Mouse (Mus musculus) G1E (cell line): ENCODE measurements around the gene Dhrs1. TPM values are rescaled to one million over a fixed set of nuclear protein-coding genes. Genes with fewer than 3 reads are reported as not detected.

ENCODE experiments used
- ATAC-seq: 2 replicates; pipeline ENCODE4 v1.8.0; 2016; ENCODE audit warnings: mild to moderate bottlenecking; ENCODE audit not compliant: insufficient number of reproducible peaks, poor library complexity, low FRiP score, severe bottlenecking; ENCODE audit errors: extremely low read depth
- DNase-seq: peaks from one replicate; pipeline ENCODE4 v3.0.0; 2012; ENCODE audit warnings: low spot score
- H3K27me3 ChIP-seq: 2 replicates; pipeline ENCODE4 v1.6.1; 2012; ENCODE audit warnings: mild to moderate bottlenecking, low read length, inconsistent platforms; ENCODE audit not compliant: insufficient read depth
- H3K36me3 ChIP-seq: replicated peaks from 2 replicates; pipeline ENCODE3; 2012; ENCODE audit warnings: mild to moderate bottlenecking, inconsistent platforms
- H3K4me1 ChIP-seq: 2 replicates; pipeline ENCODE4 v1.6.1; 2012; ENCODE audit warnings: low read depth, low read length, inconsistent platforms, mixed read lengths; ENCODE audit not compliant: insufficient read depth
- H3K4me3 ChIP-seq: 2 replicates; pipeline ENCODE4 v1.5.1; 2012; ENCODE audit warnings: low read depth, mild to moderate bottlenecking, inconsistent platforms, low read length, moderate library complexity, mixed read lengths
- H3K9me3 ChIP-seq: replicated peaks from 2 replicates; pipeline ENCODE4 v1.6.1; 2012; ENCODE audit warnings: inconsistent platforms
- CTCF ChIP-seq: IDR thresholded peaks from 2 replicates; pipeline ENCODE4 v1.5.1; 2012; ENCODE audit warnings: low read depth, low read length, inconsistent platforms, mixed read lengths
- GATA1 ChIP-seq: IDR thresholded peaks from 2 replicates; pipeline ENCODE4 v1.6.1; 2012; ENCODE audit warnings: borderline replicate concordance, low read length, inconsistent platforms, mixed read lengths
- GATA2 ChIP-seq: IDR thresholded peaks from 2 replicates; pipeline ENCODE4 v1.6.1; 2012; ENCODE audit warnings: low read depth, low read length, inconsistent platforms, borderline replicate concordance
- POLR2AphosphoS5 ChIP-seq: IDR thresholded peaks from 2 replicates; pipeline ENCODE4 v1.6.1; 2012; ENCODE audit warnings: low read depth, low read length, inconsistent platforms; ENCODE audit not compliant: insufficient replicate concordance
- TAL1 ChIP-seq: conservative IDR thresholded peaks from 2 replicates; pipeline ENCODE4 v1.6.1; 2012; ENCODE audit warnings: low read depth, low read length, inconsistent platforms, mixed read lengths
- polyA plus RNA-seq: library from polyadenylated mRNA; stranded (reverse); fragments of >175 nt; gene quantifications from 2 replicates; pipeline ENCODE4 v1.2.3, GENCODE M21; 2012
- total RNA-seq, 2 experiments: library from RNA; stranded (forward) in 1 of 2; stranded (reverse) in 1 of 2; fragments of 200-1000 nt in 1 of 2; fragments of >200 nt in 1 of 2; fragmentation: Nextera tagmentation in 1 of 2; gene quantifications; 2 replicates each; pipeline ENCODE4 v1.2.3; 2014 to 2017

Gene Dhrs1
- total and polyA plus RNA-seq, 3 experiments: 6.5 to 86.7 (median 39.3) TPM

GRCm38 (mm10) chr14:55724411-55724871 is 21.0 kb downstream of the Dhrs1 start:
- DNase-seq (peak; percentile 46), ATAC-seq (peak; percentile 63)
- Histone ChIP-seq H3K36me3 (peaks cover 18% of the 10 kb centered on the region), H3K4me1 (peaks cover 78% of the 10 kb centered on the region), H3K4me3 (no peak overlapping the region), H3K9me3 (no peaks in the 10 kb centered on the region), H3K27me3 (peaks cover 15% of the 10 kb centered on the region)
- no peak for TF ChIP-seq CTCF
- TF ChIP-seq TAL1: peak; percentile 76

- DNase-seq (no peak), ATAC-seq (no peak)
- no peaks in the 10 kb centered on the region for H3K9me3 ChIP-seq
- peaks cover 69% of the 10 kb centered on the region for H3K4me1 ChIP-seq
- H3K36me3 ChIP-seq: peaks cover 28% of the 10 kb centered on the region
- TF ChIP-seq GATA2 (no peak), TAL1 (no peak), GATA1 (no peak), POLR2AphosphoS5 (no peak), CTCF (no peak)
- H3K27me3 ChIP-seq: peaks cover 14% of the 10 kb centered on the region
- no peak overlapping the region for H3K4me3 ChIP-seq
These were observed 22.1 kb downstream of the Dhrs1 start for GRCm38 (mm10) chr14:55723433-55723832.

GRCm38 (mm10) chr14:55722438-55722945 is 23.0 kb downstream of the Dhrs1 start:
- no peaks in the 10 kb centered on the region for H3K9me3 ChIP-seq
- H3K4me1 ChIP-seq: peaks cover 62% of the 10 kb centered on the region
- TF ChIP-seq CTCF: no peak
- TF ChIP-seq GATA1: no peak
- no peak for TF ChIP-seq POLR2AphosphoS5
- TF ChIP-seq TAL1: no peak
- TF ChIP-seq GATA2: no peak
- DNase-seq: no peak
- H3K36me3 ChIP-seq: peaks cover 37% of the 10 kb centered on the region
- H3K27me3 ChIP-seq: 0 out of 2 replicates have a peak, but pooled peaks cover 6% of the 10 kb centered on the region
- ATAC-seq: no peak
- peak overlapping the region; percentile 88 for H3K4me3 ChIP-seq

- TF ChIP-seq GATA1 (no peak), CTCF (peak; percentile 77)
- H3K4me3 ChIP-seq: peak within 1 kb of the TSS; percentile 88
- peaks cover 43% of the 10 kb centered on the region for H3K36me3 ChIP-seq
- peak; percentile 64; the same call in 1 of the 2 replicates for ATAC-seq
- no peaks in the 10 kb centered on the region for H3K9me3 ChIP-seq
- peak; percentile 84 for DNase-seq
- peaks cover 63% of the 10 kb centered on the region for H3K4me1 ChIP-seq
- H3K27me3 ChIP-seq: no peaks in the 10 kb centered on the region
These were observed 23.6 kb downstream of the Dhrs1 start, which contains the start of gene Rabggta for GRCm38 (mm10) chr14:55721700-55722437. Gene Rabggta (minus strand): TSS chr14:55722263.

- H3K27me3 ChIP-seq: no peaks in the 10 kb centered on the region
- H3K9me3 ChIP-seq: no peaks in the 10 kb centered on the region
- TF ChIP-seq GATA2: no peak
- no peak for TF ChIP-seq CTCF
- no peak for TF ChIP-seq POLR2AphosphoS5
- TF ChIP-seq TAL1: no peak
- TF ChIP-seq GATA1: no peak
- ATAC-seq: no peak
- peaks cover 51% of the 10 kb centered on the region for H3K36me3 ChIP-seq
- DNase-seq: no peak
- H3K4me1 ChIP-seq: peaks cover 64% of the 10 kb centered on the region
- peak overlapping the region; percentile 88 for H3K4me3 ChIP-seq
These were observed 24.4 kb downstream of the Dhrs1 start for GRCm38 (mm10) chr14:55721076-55721475.

- no peak overlapping the region for H3K4me3 ChIP-seq
- DNase-seq (no peak), ATAC-seq (no peak)
These were observed 24.8 kb downstream of the Dhrs1 start for GRCm38 (mm10) chr14:55720666-55721065.

More at GRCm38 (mm10) chr14:55720666-55721065, 24.8 kb downstream of the Dhrs1 start:
- H3K36me3 ChIP-seq: peaks cover 54% of the 10 kb centered on the region
- H3K9me3 ChIP-seq: no peaks in the 10 kb centered on the region
- TF ChIP-seq POLR2AphosphoS5 (no peak), TAL1 (no peak), GATA2 (no peak), CTCF (no peak), GATA1 (no peak)
- peaks cover 64% of the 10 kb centered on the region for H3K4me1 ChIP-seq
- no peaks in the 10 kb centered on the region for H3K27me3 ChIP-seq
